Mouse (Mus musculus) liver, embryonic 12.5 days (tissue): ENCODE results near the gene Lrrc8b. TPM values are rescaled to one million over a fixed set of nuclear protein-coding genes. Genes with fewer than 3 reads are reported as not detected.

ENCODE experiments used
- ATAC-seq: fragments of 200-750 bp; cut with Nextera tagmentation; 2 replicates; pipeline ENCODE4 v1.8.0; 2017; ENCODE audit warnings: moderate number of reproducible peaks, mild to moderate bottlenecking, moderate library complexity
- H3K27ac ChIP-seq: fragments of 300-500 bp; sonication (generic); 2 replicates; pipeline ENCODE4 v1.5.1; 2016; ENCODE audit warnings: mild to moderate bottlenecking
- H3K27me3 ChIP-seq: fragments of 300-500 bp; sonication (generic); replicated peaks from 2 replicates; pipeline ENCODE4 v1.6.1; 2016; ENCODE audit warnings: mild to moderate bottlenecking, moderate library complexity
- H3K36me3 ChIP-seq: fragments of 300-500 bp; sonication (generic); 2 replicates; pipeline ENCODE4 v1.6.1; 2016; ENCODE audit warnings: mild to moderate bottlenecking, moderate library complexity
- H3K4me1 ChIP-seq: fragments of 300-500 bp; sonication (generic); 2 replicates; pipeline ENCODE4 v1.6.1; 2016
- H3K4me2 ChIP-seq: fragments of 300-500 bp; sonication (generic); 2 replicates; pipeline ENCODE4 v1.6.1; 2016; ENCODE audit warnings: mild to moderate bottlenecking, moderate library complexity
- H3K4me3 ChIP-seq: fragments of 300-500 bp; sonication (generic); 2 replicates; pipeline ENCODE4 v1.5.1; 2016; ENCODE audit warnings: mild to moderate bottlenecking, moderate library complexity
- H3K9ac ChIP-seq: fragments of 300-500 bp; sonication (generic); 2 replicates; pipeline ENCODE4 v1.6.1; 2016; ENCODE audit warnings: mild to moderate bottlenecking, moderate library complexity
- H3K9me3 ChIP-seq: fragments of 300-500 bp; sonication (generic); replicated peaks from 2 replicates; pipeline ENCODE4 v1.6.1; 2016; ENCODE audit warnings: mild to moderate bottlenecking, moderate library complexity
- WGBS: fragments of 180-500 bp; shearing (Covaris S2); methylation state at CpG from one replicate; pipeline ENCODE4 v1.1.7; 2016; ENCODE audit not compliant: insufficient replicate concordance; 5-methylcytosine and 5-hydroxymethylcytosine counted together
- polyA plus RNA-seq: library from polyadenylated mRNA; unstranded; fragments of >200 nt; fragmentation: Nextera tagmentation; extraction: Ambion mirVana; gene quantifications from 2 replicates; pipeline ENCODE4 v1.2.1, GENCODE M21; 2016

Lrrc8b gene
- polyA plus RNA-seq, 1 experiment from 2014 or later: 7.5 TPM

DNA sequence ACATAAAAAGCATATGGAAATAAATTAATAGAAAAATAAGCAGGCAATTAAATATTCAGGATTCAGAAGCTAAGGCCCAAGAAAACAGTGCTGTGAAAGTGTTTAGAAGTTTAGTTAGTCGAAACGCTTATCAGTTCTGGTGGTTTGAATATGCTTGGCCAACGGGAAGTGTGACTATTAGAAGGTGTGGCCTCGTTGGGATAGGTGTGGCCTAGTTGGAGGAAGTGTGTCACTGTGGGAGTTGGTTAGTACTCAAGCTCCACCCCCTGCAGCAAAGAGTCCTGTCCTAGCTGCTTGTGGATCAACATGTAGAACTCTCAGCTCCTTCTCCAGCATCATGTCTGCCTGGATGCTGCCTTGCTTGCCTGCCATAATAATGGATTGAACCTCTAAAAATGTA lies 6.5 kb upstream of the Lrrc8b start:
- Histone ChIP-seq H3K4me1 (peaks cover 49% of the 10 kb centered on the region), H3K27ac (peak overlapping the region; percentile 91), H3K9ac (peak overlapping the region; percentile 71), H3K4me2 (peak overlapping the region; percentile 64), H3K36me3 (no peaks in the 10 kb centered on the region), H3K27me3 (no peaks in the 10 kb centered on the region), H3K9me3 (no peaks in the 10 kb centered on the region), H3K4me3 (peak overlapping the region; percentile 64)
- ATAC-seq: peak; percentile 89
- 19% methylated on average over 4 of the region's 4 CpGs for WGBS

DNA sequence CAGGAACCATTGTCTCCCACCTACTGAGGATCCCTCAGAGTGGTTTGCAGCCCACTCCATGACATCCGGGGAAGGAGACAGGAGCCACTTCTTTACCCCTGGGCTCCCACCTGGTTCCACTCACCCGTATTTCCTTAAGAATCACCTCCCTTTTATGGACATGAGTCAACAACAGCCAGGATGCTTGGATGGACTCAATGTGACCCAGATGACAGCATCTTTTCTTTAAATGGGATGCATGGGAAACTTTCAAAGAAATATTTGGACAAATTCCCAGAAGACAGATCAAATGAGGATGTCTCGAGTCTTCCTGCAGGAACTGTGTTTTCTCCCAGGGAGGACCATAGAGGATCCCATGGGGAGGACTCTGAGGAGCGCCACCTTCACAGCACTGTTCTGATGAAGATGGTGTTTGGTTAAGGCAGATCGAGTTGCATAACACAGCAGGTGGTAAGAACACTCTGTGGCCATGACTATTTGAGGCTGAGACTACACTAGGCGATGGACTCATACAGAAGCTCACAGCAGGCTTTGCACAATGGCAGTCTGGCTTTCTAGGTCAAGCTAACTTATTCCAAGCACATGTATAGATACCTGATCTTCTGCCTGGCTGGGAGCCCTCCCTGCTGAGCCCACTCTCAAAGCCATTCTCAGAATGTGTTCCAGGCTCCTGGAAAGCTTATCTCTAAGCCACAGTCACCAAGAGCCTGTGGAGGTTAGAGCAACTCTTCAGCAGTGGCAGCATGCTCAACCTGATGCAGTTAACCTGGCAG lies 4.9 kb upstream of the Lrrc8b start:
- H3K27ac ChIP-seq: peak overlapping the region; percentile 91
- peak overlapping the region; percentile 64; the same call in 1 of the 2 replicates for H3K4me3 ChIP-seq
- H3K4me2 ChIP-seq: peak overlapping the region; percentile 64
- peak overlapping the region; percentile 71 for H3K9ac ChIP-seq
- peaks cover 61% of the 10 kb centered on the region for H3K4me1 ChIP-seq
- H3K36me3 ChIP-seq: no peaks in the 10 kb centered on the region
- no peaks in the 10 kb centered on the region for H3K9me3 ChIP-seq
- ATAC-seq: peak; percentile 80
- 68% methylated on average over 6 of the region's 6 CpGs for WGBS
- no peaks in the 10 kb centered on the region for H3K27me3 ChIP-seq

DNA sequence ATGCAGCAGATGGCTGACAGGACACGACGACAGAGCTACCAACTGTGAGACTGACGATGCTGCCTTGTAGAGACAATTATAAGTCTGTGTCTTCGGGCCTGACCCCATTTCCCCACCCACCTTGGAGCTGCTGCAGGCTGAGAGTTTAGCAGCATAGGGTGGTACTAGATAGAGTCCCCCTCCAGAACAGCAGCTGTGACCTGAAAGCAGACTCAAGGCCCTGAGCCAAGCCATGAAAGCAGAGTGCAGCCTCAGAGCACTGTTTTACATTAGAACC lies 4.3 kb upstream of the Lrrc8b start:
- H3K9ac ChIP-seq: peak overlapping the region; percentile 71
- no peak for ATAC-seq
- WGBS: 21% methylated on average over 4 of the region's 4 CpGs

DNA sequence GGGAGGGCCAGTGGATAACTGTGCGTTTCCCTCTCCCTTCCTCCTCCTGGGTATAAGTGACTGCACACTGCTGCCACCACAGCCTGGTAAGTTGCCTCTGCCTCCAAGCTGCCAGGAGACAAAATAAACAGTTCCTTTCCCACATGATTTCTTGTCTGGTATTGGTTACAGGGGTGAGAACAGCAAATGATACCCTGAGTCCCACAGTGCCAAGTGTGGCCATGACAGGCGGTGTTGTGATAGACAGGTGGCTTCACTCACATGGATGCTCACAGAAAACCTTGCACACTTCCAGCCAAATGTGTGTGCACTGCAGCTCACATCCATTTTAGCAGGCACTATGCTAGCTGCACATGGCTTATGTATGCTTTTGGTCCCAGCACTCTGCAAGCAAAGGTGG lies 3.8 kb upstream of the Lrrc8b start:
- 73% methylated on average over 2 of the region's 2 CpGs for WGBS
- peak overlapping the region; percentile 64 for H3K4me2 ChIP-seq
- H3K27me3 ChIP-seq: no peaks in the 10 kb centered on the region
- H3K4me1 ChIP-seq: peaks cover 70% of the 10 kb centered on the region
- peak overlapping the region; percentile 91 for H3K27ac ChIP-seq
- no peak for ATAC-seq
- H3K36me3 ChIP-seq: no peaks in the 10 kb centered on the region
- H3K4me3 ChIP-seq: 0 out of 2 replicates have a peak overlapping the region, but pooled peaks have one; percentile 8
- H3K9me3 ChIP-seq: no peaks in the 10 kb centered on the region
- peak overlapping the region; percentile 71 for H3K9ac ChIP-seq

More for the DNA sequence above, 4.3 kb upstream of the Lrrc8b start:
- peak overlapping the region; percentile 91 for H3K27ac ChIP-seq
- peak overlapping the region; percentile 64 for H3K4me2 ChIP-seq
- no peaks in the 10 kb centered on the region for H3K36me3 ChIP-seq
- H3K4me3 ChIP-seq: 0 out of 2 replicates have a peak overlapping the region, but pooled peaks have one; percentile 8
- H3K9me3 ChIP-seq: no peaks in the 10 kb centered on the region
- H3K4me1 ChIP-seq: peaks cover 65% of the 10 kb centered on the region
- no peaks in the 10 kb centered on the region for H3K27me3 ChIP-seq

DNA sequence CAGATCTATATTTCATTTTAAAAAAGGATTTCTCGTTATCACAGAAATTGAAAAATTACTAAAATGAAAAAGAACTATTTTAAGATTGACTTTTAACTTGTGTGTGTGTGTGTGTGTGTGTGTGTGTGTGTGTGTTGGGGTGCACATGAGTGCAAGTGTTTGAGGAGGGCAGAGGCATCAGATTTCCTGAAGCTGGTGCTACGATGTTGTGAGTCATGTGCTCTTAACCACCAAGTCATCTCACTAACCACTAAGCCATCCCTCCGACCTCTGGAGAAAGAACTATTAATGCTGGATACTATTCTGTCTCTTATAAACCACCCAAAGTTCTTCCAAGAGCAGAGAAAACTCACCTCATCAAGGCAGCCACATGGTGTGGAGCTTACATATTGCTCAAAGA lies 2.9 kb upstream of the Lrrc8b start:
- Histone ChIP-seq H3K4me2 (no peak overlapping the region), H3K4me3 (no peak overlapping the region), H3K9ac (no peak overlapping the region), H3K9me3 (no peaks in the 10 kb centered on the region), H3K27ac (no peak overlapping the region), H3K4me1 (peaks cover 79% of the 10 kb centered on the region), H3K36me3 (no peaks in the 10 kb centered on the region; the same call in 1 of the 2 replicates), H3K27me3 (no peaks in the 10 kb centered on the region)
- 76% methylated on average over 3 of the region's 3 CpGs for WGBS
- ATAC-seq: no peak

DNA sequence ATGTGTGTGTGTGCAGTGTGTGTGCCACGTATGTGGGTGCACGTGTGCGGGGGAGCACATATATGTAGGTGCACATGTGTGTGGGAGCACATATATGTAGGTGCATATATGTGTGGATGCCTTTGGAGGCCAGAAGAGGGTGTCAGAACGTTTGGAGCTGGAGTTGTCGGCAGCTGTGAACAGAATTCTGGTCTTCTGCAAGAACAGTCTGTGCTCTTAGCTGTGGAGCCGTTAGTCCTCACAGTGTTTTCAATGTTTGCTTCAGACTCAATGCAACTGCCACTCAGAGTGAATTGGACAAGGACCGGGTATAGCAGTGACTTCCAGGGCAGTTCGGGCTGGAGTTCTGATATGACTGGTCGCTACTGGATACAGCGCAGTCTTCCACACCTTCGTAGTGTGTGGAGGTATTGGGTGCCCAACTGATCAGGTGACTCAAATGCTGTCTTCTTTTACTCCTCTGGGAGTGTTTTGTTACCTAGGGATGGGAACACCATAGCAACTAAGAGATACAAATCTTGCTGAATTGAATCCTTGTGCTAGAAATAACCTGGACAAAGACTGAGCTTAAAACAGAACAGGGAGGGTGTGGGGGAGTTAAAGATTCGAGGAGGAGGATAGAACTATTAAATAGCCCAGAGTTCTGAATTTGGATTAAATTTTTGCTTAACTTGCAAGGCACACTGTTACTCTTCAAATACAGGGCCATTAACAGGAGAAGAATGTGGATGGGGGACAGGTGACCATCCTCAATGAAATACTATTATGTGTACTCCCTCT lies 1.0 kb upstream of the Lrrc8b start:
- 76% methylated on average over 12 of the region's 12 CpGs for WGBS
- H3K36me3 ChIP-seq: peaks cover 15% of the 10 kb centered on the region
- peak overlapping the region; percentile 93 for H3K27ac ChIP-seq
- peak overlapping the region; percentile 93 for H3K4me3 ChIP-seq
- H3K9me3 ChIP-seq: no peaks in the 10 kb centered on the region
- peaks cover 82% of the 10 kb centered on the region for H3K4me1 ChIP-seq
- peak overlapping the region; percentile 99 for H3K4me2 ChIP-seq
- ATAC-seq: no peak
- H3K9ac ChIP-seq: peak overlapping the region; percentile 98
- no peaks in the 10 kb centered on the region for H3K27me3 ChIP-seq

DNA sequence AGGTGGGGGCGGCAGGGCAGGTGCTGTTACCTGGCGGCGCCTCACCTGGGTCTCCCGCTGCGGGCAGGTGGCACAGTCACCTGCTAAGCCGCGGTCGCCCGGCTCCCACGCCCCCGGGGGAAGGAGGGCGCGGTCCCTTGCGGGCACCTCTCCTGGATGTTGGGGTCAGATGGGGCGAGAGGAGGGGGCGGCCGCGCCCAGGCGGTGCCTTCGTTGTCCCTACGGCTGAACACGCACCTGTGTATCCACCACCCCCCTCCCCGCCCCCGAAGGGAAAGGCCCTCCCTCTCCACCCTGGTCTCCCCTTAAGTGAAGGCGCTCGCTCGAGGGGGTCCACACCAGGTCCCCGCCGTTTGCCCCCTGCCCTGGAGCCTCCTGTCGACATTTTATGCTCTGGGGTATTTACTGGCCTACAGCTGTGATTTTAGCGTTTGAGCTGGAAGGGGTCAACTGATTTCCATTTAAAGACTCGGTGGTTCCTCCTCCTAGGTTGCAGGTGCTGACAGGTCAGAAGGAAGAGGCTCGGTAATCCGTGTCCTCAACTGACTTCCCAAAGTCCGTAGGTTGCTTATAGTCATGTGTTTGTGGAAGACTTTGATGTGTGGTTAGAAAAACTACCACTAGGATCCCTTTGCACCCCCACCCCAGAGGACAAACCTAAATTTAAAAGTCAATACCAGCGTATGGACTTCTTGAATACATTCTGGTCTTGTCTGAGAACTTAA lies 538 bp downstream of the Lrrc8b start:
- H3K27me3 ChIP-seq: no peaks in the 10 kb centered on the region
- peaks cover 68% of the 10 kb centered on the region for H3K4me1 ChIP-seq
- peak overlapping the region; percentile 98 for H3K9ac ChIP-seq
- peak overlapping the region; percentile 99 for H3K4me2 ChIP-seq
- WGBS: 3% methylated on average over 35 of the region's 36 CpGs
- peak; percentile 8 for ATAC-seq
- peak overlapping the region; percentile 93 for H3K4me3 ChIP-seq
- H3K9me3 ChIP-seq: no peaks in the 10 kb centered on the region
- peaks cover 15% of the 10 kb centered on the region for H3K36me3 ChIP-seq
- H3K27ac ChIP-seq: peak overlapping the region; percentile 93

DNA sequence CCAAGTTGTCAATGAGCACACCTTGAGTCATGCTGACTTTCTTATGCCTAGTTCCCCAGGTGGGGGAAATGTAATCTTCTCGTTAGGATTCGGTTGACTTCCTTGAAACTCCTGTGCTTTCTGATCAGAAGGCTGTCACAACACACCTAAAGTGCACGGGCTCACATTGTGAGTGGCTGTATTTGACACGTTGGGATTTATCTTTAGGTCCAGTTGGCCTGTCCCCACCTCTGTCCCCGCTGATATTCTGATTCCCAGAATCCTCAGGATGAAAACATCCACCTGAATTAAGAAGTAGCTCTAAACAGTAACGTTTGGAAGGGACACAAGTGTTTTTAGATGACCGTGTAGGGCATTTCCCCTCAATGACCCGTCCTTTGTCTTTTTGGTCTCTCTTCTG lies 1.6 kb downstream of the Lrrc8b start:
- Histone ChIP-seq H3K4me1 (peaks cover 57% of the 10 kb centered on the region), H3K36me3 (peaks cover 15% of the 10 kb centered on the region), H3K27ac (peak overlapping the region; percentile 72), H3K9me3 (no peaks in the 10 kb centered on the region), H3K9ac (peak overlapping the region; percentile 98), H3K4me2 (peak overlapping the region; percentile 99), H3K4me3 (peak overlapping the region; percentile 93), H3K27me3 (no peaks in the 10 kb centered on the region)
- WGBS: 52% methylated on average over 8 of the region's 8 CpGs
- peak; percentile 41 for ATAC-seq

DNA sequence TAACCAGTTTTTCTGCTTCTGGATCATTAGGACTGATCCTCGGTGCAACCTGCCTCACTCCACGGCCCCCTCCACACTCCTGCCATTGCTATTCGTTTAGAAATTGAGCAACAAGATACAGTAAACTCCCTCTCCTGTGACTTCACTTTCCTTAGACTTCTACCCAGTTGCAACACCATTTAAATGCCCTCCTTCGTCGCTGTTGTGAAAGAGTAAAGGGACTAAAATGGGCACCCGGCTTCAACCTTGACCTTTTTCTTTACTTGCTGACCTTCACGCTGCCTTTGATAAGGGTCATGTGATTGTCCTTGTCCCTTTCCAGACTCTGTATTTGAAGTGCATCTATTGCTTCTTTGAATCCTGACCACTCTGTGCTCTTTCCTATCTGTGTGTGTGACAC lies 2.8 kb downstream of the Lrrc8b start:
- peak overlapping the region; percentile 93; the same call in 1 of the 2 replicates for H3K4me3 ChIP-seq
- no peaks in the 10 kb centered on the region for H3K27me3 ChIP-seq
- H3K4me2 ChIP-seq: peak overlapping the region; percentile 99
- H3K9ac ChIP-seq: no peak overlapping the region
- WGBS: 82% methylated on average over 7 of the region's 7 CpGs
- H3K27ac ChIP-seq: peak overlapping the region; percentile 72
- H3K9me3 ChIP-seq: no peaks in the 10 kb centered on the region
- peaks cover 50% of the 10 kb centered on the region for H3K4me1 ChIP-seq
- H3K36me3 ChIP-seq: peaks cover 15% of the 10 kb centered on the region
- ATAC-seq: no peak

DNA sequence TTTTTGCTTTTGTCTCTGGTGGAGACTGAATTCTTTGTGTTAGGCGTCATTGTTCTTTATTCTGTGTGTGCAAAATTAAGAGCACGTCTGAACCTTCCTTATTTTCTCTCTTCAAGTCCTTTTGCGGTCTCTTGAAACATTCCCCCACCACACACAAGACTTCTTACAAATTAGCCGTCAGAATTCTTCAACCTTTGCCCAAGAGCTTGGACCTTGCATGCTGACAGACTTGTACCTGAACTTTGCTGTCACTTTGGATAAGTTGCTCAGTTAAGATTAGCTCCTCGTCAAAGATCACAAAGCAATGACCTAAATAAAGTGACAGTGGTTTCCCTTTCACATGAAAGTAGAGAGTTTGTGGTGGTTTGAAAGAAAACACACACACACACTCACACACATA lies 3.3 kb downstream of the Lrrc8b start:
- no peak for ATAC-seq
- H3K27ac ChIP-seq: no peak overlapping the region
- no peak overlapping the region for H3K4me2 ChIP-seq
- no peak overlapping the region for H3K9ac ChIP-seq
- H3K4me3 ChIP-seq: no peak overlapping the region
- peaks cover 15% of the 10 kb centered on the region for H3K36me3 ChIP-seq
- peaks cover 47% of the 10 kb centered on the region for H3K4me1 ChIP-seq
- no peaks in the 10 kb centered on the region for H3K9me3 ChIP-seq
- 85% methylated on average over 5 of the region's 5 CpGs for WGBS
- H3K27me3 ChIP-seq: no peaks in the 10 kb centered on the region

DNA sequence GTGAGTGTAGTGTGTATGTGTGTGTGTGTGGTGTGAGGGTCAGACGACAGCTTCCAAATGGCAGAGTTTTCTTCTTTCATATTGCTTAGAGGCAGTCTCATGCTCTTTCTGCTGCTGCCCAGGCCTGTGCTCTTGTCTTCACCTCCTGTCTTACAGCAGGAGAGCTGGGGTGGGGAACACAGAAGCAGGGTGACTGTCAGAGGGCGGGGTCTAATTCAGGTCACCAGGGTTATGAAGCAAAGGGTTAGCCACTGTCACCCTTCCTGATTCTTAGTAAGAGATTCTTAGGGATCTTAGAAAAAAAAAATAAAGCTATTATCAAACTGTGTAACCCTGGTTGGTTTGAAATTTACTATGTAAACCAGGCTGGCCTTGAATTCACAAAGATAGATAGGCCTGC lies 10.0 kb downstream of the Lrrc8b start:
- ATAC-seq: no peak
- 74% methylated on average over 2 of the region's 2 CpGs for WGBS
- no peaks in the 10 kb centered on the region for H3K27me3 ChIP-seq

DNA sequence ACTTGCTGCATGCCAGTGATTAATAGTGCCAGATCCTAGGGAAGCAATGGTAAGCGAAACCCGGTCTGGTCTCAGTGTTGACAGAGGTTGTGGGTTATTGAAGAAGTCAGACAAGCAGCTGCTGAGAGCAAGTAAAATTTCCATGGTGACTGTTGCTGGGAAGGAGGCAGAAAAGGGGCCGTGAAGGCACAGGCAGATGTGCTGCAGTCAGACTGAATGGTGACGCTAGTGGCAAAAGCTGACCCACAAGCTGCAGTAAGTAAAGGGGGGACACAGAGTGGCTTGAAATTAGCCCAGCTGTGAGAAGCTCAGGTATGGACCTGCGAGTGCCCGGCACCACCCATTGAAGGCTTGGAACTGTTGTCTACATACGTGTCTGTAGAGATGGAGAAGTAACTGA lies 11.8 kb downstream of the Lrrc8b start:
- Histone ChIP-seq H3K27me3 (no peaks in the 10 kb centered on the region), H3K4me2 (no peak overlapping the region), H3K4me1 (peaks cover 44% of the 10 kb centered on the region), H3K36me3 (peaks cover 19% of the 10 kb centered on the region), H3K27ac (no peak overlapping the region), H3K9ac (no peak overlapping the region), H3K9me3 (no peaks in the 10 kb centered on the region), H3K4me3 (no peak overlapping the region)
- 69% methylated on average over 7 of the region's 7 CpGs for WGBS
- ATAC-seq: no peak

More for the DNA sequence above, 10.0 kb downstream of the Lrrc8b start:
- Histone ChIP-seq H3K4me3 (no peak overlapping the region), H3K9ac (0 out of 2 replicates have a peak overlapping the region, but pooled peaks have one; percentile 7), H3K27ac (no peak overlapping the region), H3K9me3 (no peaks in the 10 kb centered on the region), H3K36me3 (peaks cover 13% of the 10 kb centered on the region), H3K4me1 (peaks cover 31% of the 10 kb centered on the region), H3K4me2 (no peak overlapping the region)
